Mouse (Mus musculus) spleen, postnatal 10 days (tissue): ENCODE data around the gene Thop1.
"Not testable (repeated sequence)": the region's sequence is repeated elsewhere in the genome, so short reads cannot be mapped to it uniquely, and the experiment has no call there.

Experiments
- DNase-seq, 2 experiments: peaks; one replicate each; pipeline ENCODE4 v3.0.0; 2021 to 2022; ENCODE audit warnings: low spot score in 2 of 2

The Thop1 gene

DNA sequence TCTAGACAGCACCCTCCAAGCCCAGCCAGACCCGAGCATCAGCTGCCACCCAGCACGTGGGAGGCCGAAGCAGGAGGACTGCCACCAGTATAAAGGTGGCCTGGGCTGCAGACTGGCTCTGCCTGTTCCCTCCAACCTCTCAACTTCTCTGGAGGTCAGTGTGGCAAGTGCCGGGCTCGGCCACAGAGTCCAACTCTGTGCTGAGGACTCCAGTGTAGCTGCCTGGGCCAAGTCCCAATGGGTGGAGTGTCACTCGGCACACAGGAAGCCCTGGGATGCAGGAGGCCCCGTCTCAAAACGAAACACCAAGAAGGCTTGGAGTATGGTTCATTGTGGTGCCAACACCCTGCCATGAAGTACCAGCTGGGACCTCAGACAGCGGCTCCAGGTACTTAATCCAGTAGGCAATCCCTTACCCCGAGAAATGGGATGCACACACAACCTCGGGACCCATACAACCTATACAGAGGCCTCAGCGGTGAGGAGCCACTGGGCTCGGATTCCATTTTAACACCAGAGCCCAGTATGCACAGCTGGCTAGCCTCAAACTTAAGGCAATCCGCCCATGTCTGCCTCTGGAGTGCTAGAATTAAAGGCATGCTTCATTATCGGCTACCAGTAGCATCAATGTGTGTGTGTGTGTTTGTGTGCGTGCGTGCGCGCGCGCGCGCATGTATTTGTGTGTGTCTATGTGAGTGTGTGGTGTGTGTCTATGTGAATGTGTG, 12.3 kb upstream of the Thop1 start:
- no peak for DNase-seq

DNA sequence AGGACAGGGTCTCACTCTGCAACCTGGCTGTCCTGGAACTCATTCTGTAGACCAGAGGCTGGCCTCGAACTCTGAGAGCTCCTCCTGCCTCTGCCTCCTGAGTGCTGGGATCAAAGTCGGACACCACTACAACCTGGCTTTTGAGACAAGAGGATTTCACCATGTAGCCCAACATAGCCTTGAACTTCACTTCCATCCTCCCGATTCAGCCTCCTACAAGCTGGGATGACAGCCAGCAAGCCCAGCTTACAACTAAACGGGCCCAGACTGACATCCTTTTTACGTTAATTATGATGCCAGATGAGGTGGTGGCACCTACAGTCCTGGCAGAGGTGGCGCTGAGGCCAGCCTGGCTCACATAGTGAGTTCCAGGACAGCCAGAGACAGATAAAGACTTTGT, 10.9 kb upstream of the Thop1 start:
- no peak for DNase-seq

DNA sequence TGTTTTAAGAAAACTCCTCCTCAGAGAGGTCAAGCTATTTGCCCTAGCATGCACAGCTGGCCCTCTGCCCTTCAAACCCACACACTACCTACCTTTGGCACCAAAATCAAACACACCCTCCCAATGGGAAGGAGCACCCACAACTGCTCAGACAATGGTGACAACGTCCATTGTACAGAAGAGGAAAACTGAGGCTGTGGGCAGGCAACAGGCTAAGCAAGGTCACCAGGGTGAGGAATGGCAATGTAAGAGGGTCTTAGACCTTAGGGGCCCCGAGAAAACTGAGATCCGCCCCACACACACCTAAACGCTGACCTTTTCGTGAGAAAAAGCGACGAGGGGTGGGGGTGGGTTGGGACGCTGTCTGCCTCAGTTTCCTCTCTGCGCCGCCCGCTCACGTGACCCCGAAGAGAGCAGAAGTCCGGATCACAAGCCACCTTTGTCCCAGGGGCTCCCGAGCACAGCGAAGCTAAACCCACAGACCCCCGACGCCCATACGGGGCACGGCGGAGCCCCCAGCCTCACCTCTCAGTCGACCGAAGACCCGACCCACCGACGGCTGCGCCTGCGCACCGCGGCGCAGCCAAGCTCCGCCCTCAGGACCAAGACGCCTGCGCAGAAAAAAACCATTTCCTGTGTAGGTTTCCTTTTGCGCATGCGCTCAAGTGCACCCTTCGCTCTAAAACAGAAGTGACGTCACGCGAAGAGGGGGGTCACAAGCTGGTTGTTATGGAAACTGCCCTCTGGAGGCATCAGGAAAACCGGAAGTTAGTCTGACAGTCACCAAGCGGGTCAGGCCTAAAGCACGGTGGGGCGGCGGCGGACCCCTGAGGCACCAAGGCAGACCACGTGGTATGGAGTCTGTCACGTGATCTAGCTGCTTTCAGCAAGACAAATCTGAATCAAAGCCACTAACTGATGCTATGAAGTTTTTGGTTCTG, 10.0 kb upstream of the Thop1 start, which contains the start of gene Sgta:
TSS of gene Sgta (minus strand) at position 579 of the 941 bp plus-strand sequence.
- peak; percentile 94 to 96 for DNase-seq

DNA sequence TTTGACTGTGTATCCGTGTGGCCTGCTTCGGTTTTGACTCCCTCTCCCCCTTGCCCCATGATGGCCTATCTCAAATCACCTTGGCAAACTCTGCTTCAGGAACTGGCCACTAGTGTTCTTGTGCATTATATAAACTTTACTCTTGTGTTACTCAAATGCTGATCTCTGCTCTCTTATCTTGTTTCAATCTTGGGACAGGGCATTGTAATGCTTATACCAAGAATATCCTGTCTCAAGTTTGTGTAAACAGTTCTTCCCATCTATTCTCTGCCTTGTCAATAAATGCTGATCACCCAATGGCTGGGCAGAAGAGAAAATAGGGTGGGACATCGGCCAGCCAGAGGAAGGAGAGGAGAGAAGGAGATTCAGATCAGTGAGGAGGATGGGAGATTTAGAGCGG, 7.1 kb upstream of the Thop1 start:
- DNase-seq: no peak

DNA sequence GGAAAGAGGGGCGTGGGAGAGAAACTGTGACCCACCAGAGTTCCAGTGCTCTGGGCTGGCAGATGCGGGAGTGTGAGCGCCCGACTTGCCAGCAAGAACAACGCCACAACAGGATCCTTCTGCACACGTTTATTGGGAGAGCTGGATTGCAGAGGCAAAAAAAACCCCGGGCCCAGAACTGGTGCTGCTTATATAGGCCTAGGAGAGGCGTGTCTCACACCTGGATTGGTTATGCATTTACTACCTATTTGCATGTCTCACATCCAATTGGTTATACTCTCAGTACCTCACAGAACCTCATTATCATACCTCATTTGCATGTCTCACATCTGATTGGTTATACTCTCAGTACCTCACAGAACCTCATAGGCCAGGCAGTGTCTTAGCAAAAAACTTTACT, 5.3 kb upstream of the Thop1 start:
- not testable (repeated sequence) for DNase-seq

DNA sequence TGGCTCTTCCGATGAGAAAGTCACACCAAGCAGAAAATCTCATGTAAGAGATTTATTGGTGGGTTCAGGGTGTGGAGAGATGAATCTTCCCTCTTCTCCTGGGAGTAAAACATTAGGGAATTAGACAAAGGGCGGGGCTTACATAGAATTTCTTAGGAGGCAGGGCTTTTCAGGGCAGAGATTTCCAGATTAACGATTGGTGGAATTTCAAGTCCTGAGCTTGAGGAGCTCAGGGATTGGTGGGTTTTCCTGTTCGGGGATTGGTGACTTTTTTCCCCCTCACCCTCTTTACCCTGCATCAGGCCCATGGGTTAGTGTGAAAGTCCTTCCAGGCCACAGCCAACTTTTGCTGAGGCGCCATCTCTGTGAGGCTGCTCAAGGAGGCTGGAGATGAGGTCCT, 1.1 kb upstream of the Thop1 start:
- DNase-seq: no peak

DNA sequence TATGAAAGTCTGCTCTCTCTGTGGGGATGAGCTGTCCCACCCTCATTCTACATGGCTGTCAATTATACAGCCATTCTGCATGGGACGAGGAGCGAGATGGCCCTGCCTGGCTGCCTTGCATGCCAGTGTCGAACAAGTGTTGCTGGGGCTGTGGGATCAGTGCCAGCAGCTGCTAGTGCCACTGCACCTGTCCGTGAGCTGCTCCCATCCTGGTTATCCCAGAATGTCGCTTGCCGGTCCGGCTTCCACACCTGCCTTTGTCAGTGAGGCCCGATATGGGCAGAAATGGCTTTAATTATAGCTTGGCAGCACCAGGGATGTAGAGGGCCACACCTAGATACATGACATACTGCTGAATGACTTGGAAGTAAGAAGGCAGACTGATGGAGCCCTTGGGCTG, 2.5 kb downstream of the Thop1 start:
- no peak for DNase-seq

DNA sequence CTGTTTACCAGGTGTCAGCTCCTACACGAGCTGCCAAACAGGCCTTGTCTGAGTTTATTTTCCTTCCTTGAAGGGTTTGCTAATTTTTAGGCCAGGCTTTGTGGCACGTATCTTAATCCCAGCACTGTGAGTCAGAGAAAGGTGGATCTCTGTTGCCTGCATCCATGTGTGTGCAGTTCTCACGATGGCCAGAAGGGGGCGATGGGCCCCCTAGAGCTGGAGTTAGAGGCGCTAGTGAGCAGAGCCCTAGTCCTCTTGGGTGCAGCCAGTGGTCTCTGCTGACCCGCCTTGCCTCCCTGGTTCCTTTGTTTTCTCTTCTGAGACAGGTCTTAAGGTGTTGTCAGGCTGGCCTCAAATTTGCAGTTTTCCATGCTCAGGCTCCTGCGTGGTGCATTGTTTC, 3.6 kb downstream of the Thop1 start:
- peak in 1 of 2 experiments; percentile 65 for DNase-seq

DNA sequence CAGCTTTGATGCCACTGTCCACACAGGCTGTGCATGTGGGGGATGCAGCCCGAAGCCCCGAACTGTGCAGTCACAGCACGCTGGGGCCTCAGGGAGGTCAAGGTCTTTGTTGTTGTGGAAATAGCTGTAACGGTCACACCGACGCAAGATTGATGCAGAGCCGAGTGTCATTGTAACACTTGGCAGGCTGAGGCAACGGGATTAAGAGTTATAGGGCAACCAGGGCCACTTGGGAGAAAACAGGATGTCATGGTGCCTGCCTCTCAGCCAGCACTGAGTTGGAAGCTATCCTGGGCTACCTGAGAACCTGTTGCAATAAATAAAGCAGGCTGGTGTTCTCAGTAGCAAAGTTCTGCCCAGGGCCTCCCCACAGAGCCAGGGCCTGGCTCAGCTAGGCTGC, 5.9 kb downstream of the Thop1 start:
- no peak for DNase-seq

DNA sequence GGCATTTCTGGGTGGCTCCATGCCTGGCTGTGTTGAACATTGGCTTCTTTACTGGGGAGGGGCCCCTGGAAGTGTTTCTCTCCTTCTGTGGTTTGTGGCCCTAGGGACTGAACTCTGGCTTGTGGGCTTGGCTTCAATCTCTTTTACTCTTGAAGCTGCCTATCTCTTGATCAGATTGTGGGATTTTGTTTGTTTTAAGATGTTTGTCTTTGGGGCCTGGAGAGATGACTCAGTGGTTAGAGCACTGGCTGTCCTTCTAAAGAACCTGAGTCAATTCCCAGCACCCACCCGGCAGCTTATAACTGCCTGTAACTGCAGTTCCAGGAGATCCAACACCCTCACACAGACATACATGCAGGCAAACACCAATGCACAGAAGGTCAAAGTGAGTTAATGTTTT, 6.5 kb downstream of the Thop1 start:
- no peak for DNase-seq

DNA sequence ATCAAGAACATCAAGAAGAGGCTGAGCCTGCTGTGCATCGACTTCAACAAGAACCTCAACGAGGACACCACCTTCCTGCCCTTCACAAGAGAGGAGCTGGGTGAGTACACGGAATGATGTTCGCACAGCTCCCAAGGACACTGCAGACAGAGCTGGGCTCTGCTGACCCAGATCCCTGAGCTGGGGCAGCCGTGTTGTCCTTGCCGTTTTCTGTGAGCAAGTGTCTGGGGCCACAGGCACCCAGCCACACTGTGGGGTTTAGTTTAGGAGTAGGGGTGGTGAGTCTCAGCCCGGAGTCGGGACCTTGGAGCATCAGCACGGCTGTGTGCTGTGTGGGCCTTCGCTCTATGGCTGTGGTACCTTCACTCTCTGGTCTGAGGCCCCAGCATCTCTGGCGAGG, 8.1 kb downstream of the Thop1 start:
- DNase-seq: no peak

DNA sequence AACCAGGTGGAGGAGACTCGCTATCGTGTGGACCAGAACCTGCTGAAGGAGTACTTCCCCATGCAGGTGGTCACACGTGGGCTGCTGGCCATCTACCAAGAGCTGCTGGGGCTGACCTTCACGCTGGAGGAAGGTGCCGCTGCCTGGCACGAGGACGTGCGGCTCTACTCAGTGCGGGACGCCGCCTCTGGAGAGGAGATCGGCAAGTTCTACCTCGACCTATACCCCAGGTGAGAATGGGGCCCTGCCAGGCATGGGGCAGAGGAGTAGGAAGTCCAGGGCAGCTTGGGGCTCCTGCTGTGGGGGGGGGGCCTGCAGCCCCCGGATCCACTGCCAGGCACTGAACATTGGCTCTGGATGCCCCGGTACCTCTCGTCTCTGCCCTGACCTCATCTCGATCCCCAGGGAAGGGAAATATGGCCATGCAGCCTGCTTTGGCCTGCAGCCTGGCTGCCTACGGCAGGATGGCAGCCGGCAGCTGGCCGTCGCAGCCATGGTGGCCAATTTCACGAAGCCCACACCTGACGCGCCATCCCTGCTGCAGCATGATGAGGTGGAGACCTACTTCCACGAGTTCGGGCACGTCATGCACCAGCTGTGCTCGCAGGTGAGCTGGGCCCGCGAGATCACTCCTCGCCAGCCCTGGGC, 10.3 kb downstream of the Thop1 start:
- no peak for DNase-seq

DNA sequence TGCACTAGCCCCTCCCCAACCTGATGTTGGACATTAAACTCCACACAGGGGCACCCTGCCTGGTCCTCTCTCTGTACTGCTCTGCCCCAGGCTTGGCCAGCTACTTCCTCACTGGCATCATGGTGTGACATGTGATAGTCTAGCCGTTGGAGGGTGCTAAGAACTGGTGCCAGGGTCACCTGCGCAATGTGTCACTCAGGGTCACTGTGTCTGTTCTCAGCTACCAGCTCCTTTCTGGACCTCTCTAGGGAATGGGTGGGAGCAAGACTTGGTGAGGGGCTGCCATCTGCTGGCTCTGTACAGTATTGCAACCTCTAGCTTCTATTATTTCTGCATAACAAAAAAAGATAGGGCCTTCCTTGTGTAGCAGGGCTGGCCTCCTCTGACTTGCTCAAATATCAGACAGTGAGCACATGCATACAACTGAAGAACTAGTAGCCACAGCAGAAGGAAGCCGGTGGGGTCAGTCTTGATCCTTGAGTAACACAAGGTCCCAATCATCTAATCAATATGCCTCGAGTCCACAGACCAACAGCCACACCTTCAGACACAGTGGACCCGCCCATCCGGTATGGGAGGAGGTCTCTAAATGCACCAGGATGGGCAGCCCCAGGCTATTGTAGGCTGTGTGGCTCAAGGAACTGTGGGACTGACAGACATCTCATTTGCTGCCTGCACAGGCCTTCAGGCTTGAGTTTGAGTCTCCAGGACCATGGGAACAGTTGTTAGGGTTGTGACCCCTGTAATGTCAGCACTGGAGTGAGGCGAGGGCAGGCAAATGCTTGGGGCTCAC, 12.5 kb downstream of the Thop1 start:
- DNase-seq: peak; percentile 67 to 79

DNA sequence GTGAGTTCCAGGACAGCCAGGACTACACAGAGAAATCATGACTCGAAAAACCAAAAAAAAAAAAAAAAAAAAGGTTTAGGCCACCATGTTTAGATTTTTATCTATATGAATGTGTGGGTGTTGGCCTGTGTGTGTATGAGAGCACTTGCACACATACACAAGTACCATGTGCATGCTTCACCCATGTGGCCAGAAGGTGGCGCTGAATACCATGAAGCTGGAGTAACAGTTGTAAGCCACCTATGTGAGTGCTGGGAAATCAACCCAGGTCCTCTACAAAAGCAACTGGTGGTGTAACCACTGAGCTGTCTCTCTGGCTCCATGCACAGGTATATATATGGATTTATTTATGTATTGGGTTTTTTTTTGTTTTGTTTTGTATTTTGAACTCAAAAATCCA, 17.2 kb downstream of the Thop1 start:
- peak in 1 of 2 experiments; percentile 53 for DNase-seq

DNA sequence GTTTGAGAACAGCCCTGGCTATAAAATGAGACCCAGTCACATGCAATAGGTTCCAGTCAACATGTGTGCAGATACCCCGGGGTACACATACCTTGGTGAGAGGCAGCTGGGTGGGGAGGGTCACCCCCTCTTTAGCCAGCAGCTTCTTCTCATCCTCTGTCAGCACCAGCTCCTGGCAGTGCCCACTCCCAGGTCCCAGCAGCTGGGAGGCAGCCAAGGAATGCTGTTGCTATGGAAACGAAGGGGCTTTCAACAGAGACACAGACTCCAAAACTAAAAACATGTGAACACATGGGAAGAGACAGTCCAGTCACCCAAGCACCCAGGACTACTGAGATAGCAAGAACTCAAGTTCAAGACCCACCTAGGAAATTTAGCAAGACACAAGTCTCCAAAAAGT, 19.4 kb downstream of the Thop1 start:
- no peak for DNase-seq

DNA sequence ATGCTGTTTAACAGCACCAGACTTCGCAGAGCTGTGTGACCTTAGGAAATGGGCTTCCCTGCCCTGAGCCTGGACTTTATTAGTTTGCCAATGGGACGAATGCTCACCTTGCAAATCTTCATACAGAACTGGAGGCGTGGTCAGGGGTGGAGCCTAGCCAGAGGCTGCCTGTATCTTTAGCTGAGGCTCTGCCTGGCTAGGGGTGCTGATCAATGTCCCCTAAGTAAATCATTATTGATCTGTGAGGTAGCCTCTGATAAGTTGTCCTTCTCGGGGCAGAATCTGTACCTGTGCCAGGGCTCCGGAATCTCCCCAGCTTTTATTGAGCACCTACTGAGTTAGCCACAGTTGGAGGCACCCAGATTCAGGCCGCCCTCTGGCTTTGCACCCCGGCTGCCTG, 20.8 kb downstream of the Thop1 start:
- DNase-seq: no peak

DNA sequence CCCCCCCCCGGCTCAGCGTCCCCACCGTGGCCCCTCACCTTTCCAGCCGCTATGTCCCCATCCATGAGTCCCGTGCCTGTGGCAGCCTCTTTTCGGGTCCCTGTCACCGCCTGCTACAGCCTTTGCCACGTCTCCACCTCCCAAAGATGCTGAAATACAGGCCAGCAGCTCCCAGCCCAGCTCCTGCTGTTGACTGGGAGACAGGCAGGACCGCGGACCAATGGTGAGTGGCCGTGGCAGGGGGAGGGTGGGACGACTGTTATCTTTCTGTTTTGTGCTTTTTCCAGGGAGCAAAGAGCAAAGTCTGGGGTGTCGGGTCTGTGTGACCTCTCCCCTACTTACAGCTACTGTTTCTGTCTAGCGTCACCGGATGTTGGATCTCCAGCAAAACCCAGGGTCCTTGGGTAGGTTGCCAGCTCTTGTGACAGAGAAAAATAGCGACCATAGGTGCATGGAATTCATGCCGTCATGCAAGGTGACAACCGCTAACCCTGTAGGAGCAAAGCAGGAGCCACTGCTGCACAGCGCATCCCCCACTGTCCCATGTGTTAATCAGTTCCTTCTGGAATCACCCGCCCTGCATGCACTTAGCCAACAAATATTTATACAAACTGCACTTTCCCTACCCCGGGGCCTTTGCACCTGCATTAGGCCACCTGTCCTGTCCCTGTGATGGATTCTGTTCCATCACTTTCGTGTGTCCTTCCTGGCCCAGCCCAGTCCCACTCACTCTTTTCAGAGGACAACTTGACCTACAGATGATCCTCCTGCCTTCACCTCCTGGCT, 22.8 kb downstream of the Thop1 start:
- peak in 1 of 2 experiments; percentile 40 for DNase-seq

DNA sequence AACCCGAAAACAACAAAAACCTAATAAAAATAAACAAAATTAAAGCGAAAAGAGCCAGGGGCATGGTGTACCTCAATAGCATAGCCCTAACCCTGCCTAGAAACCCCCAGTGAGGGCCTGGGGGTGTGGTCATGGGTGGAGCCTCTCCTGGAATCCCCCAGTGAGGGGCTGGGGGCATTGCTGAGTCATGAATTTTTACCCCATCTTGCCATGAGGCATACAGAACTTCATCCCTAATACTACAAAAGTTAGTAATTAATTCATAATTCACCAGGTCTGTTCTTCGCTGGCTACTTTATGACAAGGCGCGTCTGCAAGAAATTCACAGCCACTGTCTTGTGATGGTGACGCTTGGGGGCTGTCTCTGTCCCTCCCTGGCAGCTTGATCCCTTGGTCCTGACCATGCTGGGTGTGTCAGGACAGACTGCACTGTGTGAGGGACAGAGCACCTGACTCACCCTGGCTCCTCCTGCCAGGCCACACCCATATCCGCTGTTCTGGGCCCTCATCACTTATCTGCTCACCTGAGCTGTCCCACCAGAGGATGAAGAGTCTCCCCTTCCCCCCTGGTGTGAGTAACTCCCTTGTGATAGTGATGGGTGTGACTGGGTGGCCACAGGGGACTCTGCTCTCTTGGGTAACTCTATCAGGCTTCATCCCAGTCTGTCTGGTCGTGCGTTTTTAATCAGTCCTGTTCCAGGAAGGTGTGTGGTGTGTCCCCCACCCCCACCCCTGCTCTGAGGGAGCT, 25.3 kb downstream of the Thop1 start:
- DNase-seq: no peak

DNA sequence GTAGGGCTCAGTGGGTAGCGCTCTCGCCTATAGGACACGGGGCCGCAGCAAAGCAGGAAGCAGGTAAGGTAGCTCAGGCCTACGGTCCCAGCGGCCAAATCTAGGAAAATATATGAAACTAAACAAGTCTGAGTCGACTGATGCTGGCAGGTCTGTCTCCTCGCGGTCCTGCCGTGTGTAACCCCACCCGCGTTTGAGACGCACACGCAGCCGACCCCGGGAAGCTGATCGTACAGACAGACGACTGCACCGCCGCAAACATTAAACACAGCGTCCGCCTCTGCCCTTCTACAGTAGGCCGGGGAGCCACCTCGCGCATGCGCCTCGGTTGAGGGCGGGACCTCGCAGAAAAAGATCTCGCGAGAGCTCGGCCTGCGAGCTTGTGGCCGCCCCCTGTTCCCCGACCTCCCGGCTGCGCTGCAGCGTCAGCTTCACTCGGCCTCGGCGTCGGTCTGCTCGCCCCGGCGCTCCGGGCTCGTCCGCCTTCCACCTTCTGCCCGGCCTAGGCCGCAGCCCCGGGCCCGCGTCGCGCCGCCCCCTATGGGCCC, 35.8 kb downstream of the Thop1 start, which contains the start of gene Map2k2:
TSS of gene Map2k2 (plus strand) at position 351 of the 548 bp plus-strand sequence.
- DNase-seq: peak; percentile 96 to 98
